Mouse (Mus musculus) megakaryocyte, adult 5-6 weeks (primary cell): ENCODE measurements at regions not wholly inside any gene's neighbourhood (a gene's known extent, or its start where the extent isn't known, plus 50 kb on each side); places are given as distances from the start of the nearest gene placed in this dataset.

Experiments used
- ATAC-seq: 2 replicates; pipeline ENCODE4 v1.8.0; 2016; ENCODE audit warnings: mild to moderate bottlenecking, inconsistent platforms; ENCODE audit not compliant: poor library complexity, severe bottlenecking

DNA sequence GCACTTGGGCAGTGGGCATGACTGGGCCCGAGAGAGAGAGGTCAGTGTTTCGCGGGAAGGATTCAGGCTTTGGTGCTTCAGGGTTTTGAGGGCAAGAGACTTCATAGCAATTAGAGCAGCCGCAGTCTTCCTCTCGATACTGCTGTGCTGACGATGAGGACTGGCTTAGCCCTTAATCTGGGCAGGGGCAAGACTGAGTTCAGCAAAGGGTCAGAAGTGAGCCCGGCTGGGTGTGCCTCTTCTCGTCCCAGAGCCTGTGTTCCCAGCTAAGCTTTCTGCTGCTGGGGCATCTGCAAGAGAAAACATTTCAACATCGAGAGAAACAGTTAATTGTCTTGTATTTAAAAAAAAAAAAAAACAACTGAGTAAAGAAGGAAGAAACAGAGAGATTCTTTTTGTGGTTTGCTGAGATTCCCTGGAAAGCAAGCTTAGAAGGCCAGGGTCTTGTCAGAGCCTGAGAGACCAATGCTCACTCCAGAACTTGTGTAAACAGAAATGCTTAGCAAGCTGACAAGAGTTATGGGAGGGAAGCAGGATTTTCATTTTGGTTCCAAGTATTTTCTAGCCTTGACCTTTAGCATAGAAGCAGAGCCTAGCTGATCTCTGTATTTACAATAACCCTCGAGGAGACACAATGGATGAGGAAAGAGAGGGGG is 195.1 kb downstream of the Zfp36l1 start:
- no peak for ATAC-seq

DNA sequence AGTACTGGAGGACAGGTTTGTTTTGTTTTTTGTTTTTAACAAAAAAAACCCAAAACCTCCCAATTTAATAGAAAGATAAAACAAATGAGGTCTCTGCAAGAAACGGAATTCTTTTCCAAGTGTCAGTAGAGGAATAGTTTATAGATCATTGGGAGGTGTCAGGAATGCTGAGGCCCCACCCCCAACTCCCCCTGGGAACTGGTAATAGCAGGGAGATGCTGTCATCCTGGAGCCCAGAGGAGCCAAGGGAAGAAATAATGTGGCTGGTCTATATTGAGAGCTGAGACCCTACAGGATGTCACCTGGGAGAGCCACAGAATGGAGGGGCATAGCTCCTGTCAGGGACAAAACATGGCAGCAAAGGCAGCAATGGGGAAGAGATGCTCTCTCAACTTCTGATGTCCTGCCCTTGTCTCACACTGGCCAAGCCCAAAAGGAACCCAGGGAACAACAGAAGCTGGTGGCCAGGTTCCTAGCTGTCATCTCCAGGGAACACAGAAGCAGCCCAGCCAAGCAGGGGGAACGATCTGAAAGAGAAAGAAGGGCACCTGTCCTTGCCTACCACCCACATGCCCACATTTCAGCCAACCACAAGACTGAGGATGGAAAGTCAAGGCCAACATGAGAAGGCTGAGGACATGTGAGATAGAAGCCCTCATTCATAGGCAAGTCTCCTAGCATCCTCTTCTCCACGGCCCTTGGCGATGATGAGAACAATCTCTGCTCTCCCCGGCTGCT is 195.7 kb downstream of the Zfp36l1 start:
- no peak for ATAC-seq

DNA sequence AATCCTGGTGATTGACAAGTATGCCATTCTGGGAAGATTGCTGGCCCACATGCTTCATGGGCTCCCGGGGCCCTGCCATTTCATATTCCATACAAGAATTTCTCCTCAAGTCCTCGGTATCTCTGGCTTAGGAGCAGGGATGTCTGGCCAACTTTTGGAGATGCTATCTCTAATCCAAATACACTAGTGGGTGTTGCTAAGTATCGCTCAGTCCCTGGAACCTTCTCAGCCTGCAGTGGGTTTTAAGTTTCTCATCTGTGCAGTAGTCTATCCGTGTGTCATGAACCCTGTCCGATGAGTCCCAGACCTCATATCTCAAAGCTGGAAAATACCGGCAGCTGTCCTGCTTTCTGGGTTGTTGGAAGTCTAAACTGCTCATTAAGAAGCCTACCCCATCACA is 198.9 kb downstream of the Zfp36l1 start:
- ATAC-seq: no peak

DNA sequence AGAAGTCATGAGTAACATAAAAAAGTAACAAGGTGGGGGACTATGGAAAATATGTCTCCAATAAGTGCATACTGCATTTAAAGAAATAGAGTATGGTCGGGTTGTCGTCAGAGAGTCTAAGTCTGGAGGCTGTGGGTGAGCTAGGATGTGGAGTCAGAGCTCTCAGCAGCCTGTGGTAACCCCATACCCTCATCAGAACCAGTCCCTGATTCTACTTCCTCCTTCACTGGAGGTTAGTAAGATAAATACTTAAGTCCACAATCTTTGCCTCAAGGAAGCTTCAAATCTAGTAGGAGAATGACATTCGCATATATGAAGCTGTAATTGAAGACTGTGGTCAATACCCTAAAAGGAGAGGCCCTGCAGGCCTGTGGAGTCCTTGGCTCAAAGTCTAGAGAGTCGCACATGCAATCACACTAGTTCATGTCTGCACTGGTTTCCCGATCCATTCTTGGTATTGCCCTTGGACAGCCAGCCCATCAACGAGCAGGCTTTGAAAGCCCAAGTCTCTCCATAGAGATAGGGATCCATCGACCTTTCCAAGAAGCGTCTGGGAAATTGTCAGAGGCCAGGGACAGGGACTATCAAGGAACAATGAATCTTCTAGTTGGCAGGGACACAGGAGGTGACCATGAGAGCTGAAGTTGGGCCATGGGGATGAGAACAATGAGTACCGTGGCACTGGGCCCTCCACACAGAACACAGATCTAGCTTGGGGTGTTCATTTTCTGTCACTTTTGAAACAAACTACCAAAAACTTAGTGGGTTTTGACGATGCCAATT is 200.3 kb downstream of the Zfp36l1 start:
- no peak for ATAC-seq

DNA sequence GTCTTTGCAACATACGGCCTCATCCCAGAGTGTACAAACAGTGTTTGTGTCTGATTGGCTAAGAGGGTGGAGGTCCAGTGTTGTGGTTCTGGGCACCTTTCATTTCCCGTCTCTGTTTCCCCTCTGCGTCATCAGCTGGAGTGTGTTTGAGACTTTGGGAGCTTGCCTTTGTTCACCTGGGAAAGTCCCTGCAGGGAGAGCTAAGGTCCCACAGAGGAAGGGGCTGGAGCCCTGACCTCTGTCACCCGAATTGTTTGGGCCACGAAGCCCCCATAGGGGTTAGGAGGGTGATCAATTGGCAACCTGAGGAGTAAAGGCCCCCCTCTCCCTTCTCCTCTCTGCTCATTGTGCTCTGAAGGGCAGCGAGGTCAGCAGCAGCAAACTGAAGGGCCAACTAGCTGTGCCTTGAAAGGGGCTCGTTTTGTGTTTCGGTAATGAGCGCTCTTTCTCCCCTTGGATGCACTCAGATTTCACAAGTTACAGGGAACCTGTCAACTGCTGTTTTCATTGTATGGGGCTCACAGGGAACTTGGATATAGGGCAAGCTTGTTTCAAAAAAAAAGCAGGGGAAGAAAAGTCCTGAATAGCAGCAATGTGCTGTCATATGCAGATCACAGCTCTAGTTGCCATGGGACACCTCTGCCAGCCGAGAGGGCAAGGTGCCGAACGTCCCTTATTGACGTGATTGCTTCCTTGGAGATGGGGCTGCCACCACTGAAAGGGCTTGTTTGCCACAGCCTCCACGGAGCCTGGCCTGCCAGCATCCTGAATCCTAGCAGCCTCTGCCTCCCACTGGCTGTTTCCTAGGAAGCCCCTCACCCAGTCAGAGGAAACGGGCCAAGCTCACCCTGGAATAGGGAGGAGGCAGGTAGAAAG is 201.7 kb downstream of the Zfp36l1 start:
- peak; percentile 30; the same call in 1 of the 2 replicates for ATAC-seq

DNA sequence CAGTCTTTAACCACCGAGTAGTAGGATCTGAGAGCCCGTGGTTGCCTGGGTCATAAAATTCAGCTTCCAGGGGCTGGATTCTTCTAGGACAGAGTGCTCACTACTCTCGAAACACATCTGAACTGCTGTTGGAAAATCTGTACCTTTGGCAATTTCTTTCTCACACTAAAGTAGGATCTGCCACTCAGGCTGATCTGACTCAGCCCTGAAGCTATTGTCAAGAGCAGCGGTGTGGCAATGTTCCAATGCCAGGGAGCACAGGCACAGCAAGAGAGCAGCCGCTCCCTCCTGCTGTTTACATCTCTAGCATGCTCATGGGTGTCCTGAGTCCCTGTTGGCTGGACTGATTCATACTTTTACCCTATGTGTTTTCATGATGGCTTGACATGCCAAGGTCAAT is 205.2 kb downstream of the Zfp36l1 start:
- no peak for ATAC-seq

DNA sequence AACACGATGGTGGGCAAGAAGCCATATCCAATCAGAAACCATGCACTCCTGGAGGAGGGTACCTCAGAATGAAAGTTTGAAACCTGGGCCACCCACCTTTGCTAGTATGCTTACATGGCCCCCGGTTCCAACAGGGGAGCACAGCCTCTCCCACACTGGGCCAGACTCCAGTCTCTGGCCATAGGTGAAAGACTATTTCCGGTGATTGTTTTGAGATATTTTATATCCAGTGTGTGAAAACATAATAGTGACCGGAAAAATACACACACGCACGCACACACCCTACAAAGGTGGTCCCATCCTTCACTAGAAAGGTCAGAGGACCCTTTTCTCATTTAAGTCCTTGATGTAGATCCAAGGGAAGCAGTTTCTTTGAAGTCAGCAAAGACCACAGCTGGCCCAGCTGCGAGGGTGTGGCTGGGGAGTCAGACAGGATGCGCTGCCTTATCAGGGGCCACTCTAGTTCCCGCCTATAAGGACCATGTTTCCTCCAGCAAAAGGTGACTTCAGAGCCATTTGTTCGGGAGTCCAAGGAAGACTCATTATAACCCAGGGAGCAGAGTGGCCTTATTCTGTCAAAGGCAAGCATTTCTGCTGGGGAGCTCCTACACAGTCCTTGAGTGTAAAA is 206.0 kb downstream of the Zfp36l1 start:
- ATAC-seq: no peak

DNA sequence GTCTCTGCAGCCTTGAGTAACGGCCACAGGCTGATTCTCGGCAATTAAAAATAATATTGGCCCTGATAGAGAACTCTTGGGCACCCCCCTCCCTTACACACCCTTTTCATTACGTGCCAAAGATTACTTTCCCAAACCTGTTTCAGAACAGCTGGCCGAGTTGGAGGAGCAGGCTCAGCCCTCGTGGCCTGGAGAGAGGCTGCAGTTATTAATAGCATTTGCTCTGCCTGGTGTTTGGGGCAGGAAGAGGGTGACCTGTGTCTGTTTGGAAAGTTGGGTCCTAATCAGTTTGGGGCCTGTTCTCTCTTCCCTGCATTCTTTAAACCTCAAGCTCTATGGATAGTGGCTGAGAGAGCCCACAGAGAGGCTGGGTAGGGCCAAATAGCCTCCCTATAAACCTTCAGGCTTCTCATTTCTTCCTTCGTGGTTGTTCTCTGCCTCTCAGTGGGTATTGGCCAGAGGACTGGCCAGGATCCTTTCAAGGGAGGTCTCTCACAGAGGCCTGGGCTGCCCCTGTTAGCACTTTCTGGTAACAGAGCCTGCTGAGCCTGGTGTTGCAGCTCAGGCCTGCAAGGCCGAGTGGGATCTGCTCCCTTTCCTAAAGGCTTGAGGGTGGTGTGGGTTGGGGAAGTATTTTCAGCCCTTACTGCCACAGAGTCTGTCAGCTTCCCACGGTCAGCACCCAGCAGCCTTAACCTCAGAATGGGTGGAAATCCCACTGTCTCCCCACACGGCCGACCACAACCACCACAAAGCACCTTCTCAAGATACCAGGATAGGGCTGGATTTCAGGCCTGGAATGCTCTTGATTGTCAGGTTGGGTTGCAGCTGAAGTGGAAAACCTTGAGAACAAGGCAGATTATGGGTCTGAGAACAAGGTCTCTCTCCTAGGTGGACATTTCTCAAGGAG is 206.7 kb downstream of the Zfp36l1 start:
- ATAC-seq: no peak

DNA sequence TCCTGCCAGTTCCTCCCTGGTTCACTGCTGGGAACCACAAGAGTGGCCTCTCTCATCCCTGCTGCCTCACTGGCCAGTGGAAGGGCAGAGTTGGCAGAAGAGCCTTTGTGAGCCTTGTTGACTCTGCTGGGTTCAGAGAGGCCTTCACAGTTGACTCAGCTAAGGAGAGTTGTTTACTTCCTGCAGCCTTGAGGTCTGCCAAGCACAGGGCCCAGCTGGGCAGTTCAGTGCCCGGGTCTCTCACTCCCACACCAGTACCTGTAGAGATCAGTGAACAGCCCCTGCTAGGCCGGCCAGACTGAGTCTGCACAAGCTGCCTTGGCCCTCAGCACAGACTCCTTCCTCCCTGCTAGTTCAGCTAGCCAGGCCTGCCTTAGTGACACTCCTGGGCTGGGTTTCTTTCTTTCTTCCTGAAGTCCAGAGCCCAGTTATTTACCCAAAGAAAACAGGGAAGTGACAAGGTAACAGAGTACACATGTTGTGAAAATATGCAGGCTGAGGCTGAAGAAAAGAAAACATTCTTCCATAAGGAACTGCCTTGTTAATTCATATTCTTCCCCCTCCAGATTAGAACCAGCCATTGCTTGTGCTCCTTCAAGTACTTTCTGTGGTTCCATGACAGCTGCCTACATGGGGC is 207.8 kb downstream of the Zfp36l1 start:
- no peak for ATAC-seq

DNA sequence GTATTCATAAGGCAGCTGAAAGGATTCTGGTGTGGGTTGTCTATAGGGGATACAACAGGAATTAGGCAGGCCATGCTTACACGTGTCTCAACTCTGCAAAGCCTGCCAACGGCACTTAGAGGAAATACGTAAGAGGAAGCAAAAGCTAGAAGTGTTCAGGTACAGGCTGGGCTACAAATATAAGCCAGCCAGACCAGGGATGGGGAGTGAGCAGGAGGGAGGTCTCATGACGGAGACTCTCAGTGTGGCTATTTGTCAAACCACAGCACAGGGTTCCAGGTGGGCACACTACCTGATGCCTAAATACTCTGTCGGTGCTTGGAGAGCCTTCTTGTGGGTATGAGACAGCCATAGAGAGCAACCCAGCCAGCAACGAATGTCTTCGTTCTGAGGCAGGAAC is 210.1 kb downstream of the Zfp36l1 start:
- ATAC-seq: no peak

DNA sequence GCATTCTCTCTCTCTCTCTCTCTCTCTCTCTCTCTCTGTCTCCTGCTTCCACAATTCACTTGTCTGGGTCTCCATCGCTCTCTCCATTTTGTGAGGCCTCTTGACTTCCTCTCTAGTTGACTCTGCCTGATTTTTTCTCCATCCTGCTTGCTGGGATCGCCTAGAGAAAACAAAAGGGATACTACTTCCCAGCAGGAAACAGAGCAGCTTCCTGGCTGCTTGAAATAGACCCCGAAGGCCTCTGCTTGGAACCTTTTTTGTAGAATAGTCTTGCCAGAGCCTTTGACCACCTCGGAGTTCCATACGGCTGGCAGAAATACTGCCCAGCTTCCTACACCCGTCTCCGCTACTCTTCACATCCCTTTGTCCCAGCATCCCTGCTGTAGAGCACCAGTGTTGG is 210.7 kb downstream of the Zfp36l1 start:
- no peak for ATAC-seq

DNA sequence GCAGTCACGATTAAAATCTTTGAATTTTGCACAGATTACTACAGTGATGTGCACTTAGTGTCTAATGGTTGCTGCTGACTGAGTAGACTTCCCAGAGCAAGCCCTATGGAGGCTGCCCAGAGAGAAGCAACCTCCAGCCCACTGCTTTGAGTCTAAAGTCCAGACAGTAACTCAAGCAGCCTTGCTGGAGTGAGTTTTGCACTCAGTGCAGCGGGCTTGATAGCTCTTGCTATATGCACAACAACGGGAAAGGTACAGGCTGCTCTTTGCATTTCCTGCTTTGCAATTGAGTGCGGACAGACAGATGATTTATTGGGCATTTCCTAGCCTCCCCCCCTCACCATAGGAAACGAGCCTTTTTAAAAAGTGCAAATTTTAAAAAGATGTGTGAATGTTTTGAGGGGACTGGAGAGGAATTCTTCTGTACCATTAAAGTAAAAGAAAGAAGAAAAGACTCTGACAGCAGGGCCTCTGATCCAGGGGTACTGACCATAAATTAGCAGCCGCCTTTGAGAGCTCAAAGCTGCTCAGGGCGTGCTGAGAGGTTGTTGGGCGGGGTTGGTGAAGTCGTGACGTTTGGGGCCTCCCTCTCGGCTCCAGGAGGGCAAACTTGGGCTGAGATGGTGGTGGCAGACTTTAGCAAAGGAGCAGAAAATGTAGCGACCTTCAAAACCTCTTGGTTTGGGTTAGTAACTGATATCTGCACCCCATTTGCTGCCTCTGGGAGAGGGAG is 214.4 kb downstream of the Zfp36l1 start:
- ATAC-seq: no peak

DNA sequence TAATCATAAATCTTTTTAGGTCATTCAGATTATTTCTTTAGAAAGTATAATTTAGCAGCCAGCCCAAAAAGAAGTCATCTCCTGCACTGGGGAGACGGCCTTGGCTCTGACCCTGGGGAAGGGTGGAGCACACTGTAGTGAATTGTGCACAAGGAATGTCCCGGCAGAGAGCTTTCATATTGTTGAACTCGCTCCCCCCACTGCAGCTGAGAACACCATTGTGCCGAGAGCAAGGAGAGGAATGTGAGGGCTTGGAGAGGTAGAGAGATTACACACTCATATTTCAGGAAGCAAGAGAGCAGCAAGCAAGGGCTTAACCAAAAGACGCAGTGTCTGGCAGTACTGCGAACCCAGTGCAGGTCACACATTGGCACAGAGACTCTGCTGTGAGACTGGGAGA is 216.8 kb downstream of the Zfp36l1 start:
- ATAC-seq: no peak

DNA sequence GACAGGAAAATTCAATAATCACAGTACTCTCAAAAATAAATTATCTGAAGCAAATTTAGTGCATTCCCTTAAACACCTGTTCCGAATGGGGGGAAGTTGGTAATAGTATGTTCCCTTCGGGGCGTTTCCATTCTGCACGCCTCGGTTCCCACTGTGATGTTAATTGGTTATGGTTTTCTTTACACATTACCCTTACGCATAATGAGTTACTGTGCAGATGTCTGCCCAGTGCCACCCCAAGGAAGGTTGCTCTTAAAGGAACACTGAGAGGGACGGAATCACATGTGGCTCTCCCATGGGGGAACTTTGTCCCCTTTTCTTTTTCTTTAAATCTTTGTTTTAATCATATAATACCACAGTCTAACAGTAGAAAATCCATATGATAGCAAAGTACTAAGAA is 217.5 kb downstream of the Zfp36l1 start:
- ATAC-seq: no peak

DNA sequence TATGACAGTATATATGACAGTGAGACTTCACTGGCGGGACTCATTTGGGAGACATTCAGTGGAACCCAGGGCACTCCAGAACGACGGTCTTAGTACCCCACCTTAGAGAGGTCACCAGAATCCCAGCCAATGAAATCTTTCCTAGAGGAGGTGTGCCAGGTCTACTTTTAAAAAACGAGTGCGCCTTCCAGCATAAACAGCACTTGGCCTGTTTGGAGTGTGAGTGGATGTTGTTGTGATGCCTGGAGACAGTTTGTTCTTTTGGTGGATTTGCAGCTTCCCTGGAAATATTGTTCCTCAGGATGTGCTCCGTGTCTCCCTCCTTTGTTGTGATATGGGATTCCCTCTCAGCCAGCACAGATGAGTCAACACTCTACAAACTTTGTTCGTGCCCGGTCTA is 219.9 kb downstream of the Zfp36l1 start:
- ATAC-seq: no peak

DNA sequence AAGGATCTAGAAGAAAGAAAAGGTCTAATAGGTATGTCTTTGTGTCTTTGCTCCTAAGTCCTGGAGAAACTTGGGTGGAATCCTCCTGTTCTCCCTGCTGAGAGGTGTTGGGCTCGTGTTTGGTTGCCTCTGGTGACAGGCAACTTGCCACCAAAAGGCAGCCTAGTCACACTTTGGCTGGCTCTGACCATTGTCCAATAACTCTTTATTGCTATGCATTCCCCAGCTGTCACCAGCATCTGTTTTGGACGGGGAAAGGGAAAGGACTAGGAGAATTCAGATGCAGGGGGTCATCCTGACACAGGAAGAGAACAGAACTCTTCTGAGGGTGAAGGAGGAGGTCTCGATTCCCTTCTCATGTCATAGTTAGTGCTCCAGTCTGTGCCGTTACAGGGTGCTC is 220.9 kb downstream of the Zfp36l1 start:
- no peak for ATAC-seq

DNA sequence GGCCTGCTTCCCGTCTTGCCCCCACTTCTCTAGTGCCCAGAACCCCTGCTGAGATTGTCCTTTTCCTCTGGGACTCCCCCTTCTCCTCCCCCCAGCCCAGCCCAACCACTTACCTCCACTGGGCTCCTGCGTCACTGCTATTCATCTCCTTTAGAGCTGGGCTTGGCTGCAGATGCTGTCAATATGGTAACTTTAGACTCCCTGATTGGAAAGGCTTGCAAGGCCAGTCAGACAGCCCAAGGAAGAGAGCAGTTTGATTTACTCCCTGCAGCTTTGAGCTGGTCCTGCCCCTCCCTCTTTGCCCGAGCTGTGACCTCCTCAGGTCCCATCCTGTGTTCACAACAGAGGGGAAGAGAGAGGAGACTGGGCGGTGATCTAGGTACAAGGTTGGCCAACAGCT is 221.9 kb downstream of the Zfp36l1 start:
- ATAC-seq: no peak

DNA sequence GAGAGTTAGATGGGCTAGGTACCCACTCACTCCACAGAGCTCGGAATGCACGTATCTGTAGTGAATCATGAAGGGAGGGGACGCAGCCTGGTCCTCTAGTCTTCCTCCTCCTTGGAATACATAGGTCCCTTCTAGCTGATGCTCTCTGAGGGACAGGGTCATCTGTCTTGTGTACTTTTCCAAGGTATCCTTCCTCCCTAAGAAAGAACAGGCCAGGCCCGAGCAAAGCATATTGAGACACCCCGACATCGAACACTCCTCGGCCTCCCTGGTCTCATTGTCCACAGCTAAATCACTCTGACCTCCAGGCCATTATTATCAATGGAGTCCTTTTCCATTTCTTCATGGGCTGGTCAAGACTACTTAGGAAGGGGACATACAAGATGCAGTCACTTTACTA is 222.5 kb downstream of the Zfp36l1 start:
- ATAC-seq: no peak
